8 mouse cellular contexts compared by ENCODE assay signal in genomic region chr12:12401051-12401465, GRCm38 (mm10).
A peak's percentile ranks its signal among the peaks of the same experiment; 100 is the strongest.
DNase-seq lines count a peak whose midpoint lies in the region; ATAC-seq lines count a peak whose summit lies in the region.

No protein-coding gene starts in this region.

- H3K4me1 ChIP-seq in hindbrain, embryonic 16.5 days (ENCODE audit: control insufficient read depth, insufficient read depth, low read depth, low read length), result no peaks in the 10 kb centered on the region

- H3K4me3 ChIP-seq in hindbrain, embryonic 16.5 days (ENCODE audit: low read length), result no peak overlapping the region

- no peaks in the 10 kb centered on the region for H3K9me3 ChIP-seq in hindbrain, embryonic 16.5 days (ENCODE audit: control insufficient read depth, low read length)

- no peak for ATAC-seq in hindbrain, embryonic 16.5 days
- no peak for ATAC-seq in erythroid progenitor cell, adult 5-6 weeks (replicated peaks; ENCODE audit: low FRiP score, poor library complexity, severe bottlenecking)

- H3K4me2 ChIP-seq in hindbrain, embryonic 16.5 days (ENCODE audit: low read length), result peak overlapping the region; percentile 26

- DNase-seq in adrenal gland, adult 18-20 months (ENCODE audit: low spot score in 2 of 2), result peak; percentile 55 to 65
- DNase-seq in cerebellum, postnatal 36 days, result peak; percentile 51 to 53
- DNase-seq in gastrocnemius, adult 8-10 months (ENCODE audit: low spot score in 2 of 2), result peak; percentile 14 to 27
- DNase-seq in layer of hippocampus, postnatal 10 days (ENCODE audit: low spot score in 2 of 2), result peak; percentile 74 to 81
- DNase-seq in lung, postnatal 25 days (ENCODE audit: low spot score), result peak; percentile 58
- peak; percentile 56 to 68 for DNase-seq in right cerebral cortex, postnatal 10 days (ENCODE audit: low spot score in 2 of 2)

- H3K36me3 ChIP-seq in hindbrain, embryonic 16.5 days (ENCODE audit: control insufficient read depth, insufficient read depth, low read length), result no peaks in the 10 kb centered on the region

- H3K27me3 ChIP-seq in hindbrain, embryonic 16.5 days (replicated peaks; ENCODE audit: control insufficient read depth, insufficient read depth, low read length), result no peaks in the 10 kb centered on the region

- no peak overlapping the region for H3K9ac ChIP-seq in hindbrain, embryonic 16.5 days (ENCODE audit: low read depth, low read length)

- no peak overlapping the region for H3K27ac ChIP-seq in hindbrain, embryonic 16.5 days (ENCODE audit: low read depth, low read length)

- 50% methylated on average over 9 of the region's 9 CpGs for WGBS in hindbrain, embryonic 16.5 days

Comparison
In these comparisons a context has a peak if more than half of its experiments do, and no peak if none do; other contexts are left out.
1. DNase-seq: peak in every context shown above with its lines; median percentile 78 in layer of hippocampus, postnatal 10 days; 62 in right cerebral cortex, postnatal 10 days; 60 in adrenal gland, adult 18-20 months; 58 in lung, postnatal 25 days; 52 in cerebellum, postnatal 36 days; 20 in gastrocnemius, adult 8-10 months.